ENCODE assay signal across 24 mouse cellular contexts in genomic region chr11:116269560-116269959, GRCm38 (mm10). TPM values are rescaled to one million over a fixed set of nuclear protein-coding genes. Genes with fewer than 3 reads are reported as not detected.
"Had no signal": no experiment of that assay in that cellular context is flagged by ENCODE, and none has a peak within 500 bp of the region (broad histone marks: within the 10 kb centered on the region; RNA-seq: fewer than 3 reads in every experiment).

No protein-coding gene starts in this region.

- H3K27ac ChIP-seq: lung, embryonic 15.5 days; macrophage; midbrain, embryonic 13.5 days; midbrain, embryonic 15.5 days; neural tube, embryonic 13.5 days; neural tube, embryonic 15.5 days had no signal

- H3K9me3 ChIP-seq: lung, embryonic 15.5 days; megakaryocyte, embryonic 14.5 days; midbrain, embryonic 13.5 days; midbrain, embryonic 15.5 days; neural tube, embryonic 13.5 days; neural tube, embryonic 15.5 days had no signal

- H3K4me2 ChIP-seq: lung, embryonic 15.5 days; midbrain, embryonic 11.5 days; midbrain, embryonic 13.5 days; midbrain, embryonic 15.5 days; neural tube, embryonic 13.5 days; neural tube, embryonic 15.5 days had no signal

- H3K9ac ChIP-seq: liver, postnatal 0 days; lung, embryonic 15.5 days; midbrain, embryonic 13.5 days; midbrain, embryonic 15.5 days; neural tube, embryonic 13.5 days; neural tube, embryonic 15.5 days had no signal

- ATAC-seq: liver, postnatal 0 days; lung, postnatal 0 days; midbrain, embryonic 13.5 days; midbrain, embryonic 15.5 days had no signal

- H3K4me3 ChIP-seq: lung, embryonic 15.5 days; megakaryocyte, embryonic 14.5 days; midbrain, embryonic 13.5 days; midbrain, embryonic 15.5 days; neural tube, embryonic 13.5 days; neural tube, embryonic 15.5 days had no signal

- DNase-seq: liver, postnatal 0 days; lung, adult 2 months; lung, postnatal 14 days; lung, postnatal 36 days; retina, postnatal 1 day; right cerebral cortex, adult 18-20 months; right cerebral cortex, postnatal 25 days; right cerebral cortex, postnatal 4 days; spleen, adult 18-20 months; thymus, adult 18-20 months; thymus, postnatal 14 days; thymus, postnatal 36 days had no signal

- H3K27me3 ChIP-seq: lung, embryonic 15.5 days; megakaryocyte, embryonic 14.5 days; midbrain, embryonic 13.5 days; midbrain, embryonic 15.5 days; neural tube, embryonic 13.5 days; neural tube, embryonic 15.5 days had no signal

RNA-seq across cellular contexts. Expression of gene Galr2, which starts 11.2 kb away (rescaled TPM):
- total RNA-seq: megakaryocyte progenitor cell, adult 5-6 weeks; midbrain, postnatal 0 days; monocyte, adult 5-6 weeks had no signal
- polyA plus RNA-seq: liver, postnatal 0 days; lung, postnatal 0 days; macrophage had no signal

RNA-seq across cellular contexts. Expression of gene Evpl, which starts 31.7 kb away (rescaled TPM):
- total RNA-seq: monocyte, adult 5-6 weeks had no signal
- polyA plus RNA-seq: macrophage had no signal
